Mouse (Mus musculus) limb, embryonic 12.5 days (tissue): ENCODE data around the gene Brd9. TPM values are rescaled to one million over a fixed set of nuclear protein-coding genes. Genes with fewer than 3 reads are reported as not detected.

Source experiments
- microRNA-seq: library from miRNA; unstranded; fragments of <30 nt; microRNA quantifications from one replicate; pipeline ENCODE4, GENCODE M21; 2017
- polyA plus RNA-seq: library from polyadenylated mRNA; unstranded; fragments of >200 nt; fragmentation: Nextera tagmentation; extraction: Ambion mirVana; gene quantifications from 2 replicates; pipeline ENCODE4 v1.2.1, GENCODE M21; 2016

The Brd9 gene
- polyA plus RNA-seq, 1 experiment from 2014 or later = 59.7 TPM

Small RNA genes lying within 50 kb of the gene (microRNA-seq; reads per million reads assigned to microRNA genes)
- not detected for gene Gm25197

Other genes with a start within 250 kb of the Brd9 start
- not detected in 2 replicates for gene Slc6a19, start 232.9 kb upstream of the Brd9 start, polyA plus RNA-seq
- gene Slc12a7, start 204.7 kb upstream of the Brd9 start, polyA plus RNA-seq = 42.7 and 48.4 TPM in 2 replicates
- 57.5 and 61.6 TPM in 2 replicates for gene Nkd2, start 90.2 kb upstream of the Brd9 start, polyA plus RNA-seq
- gene Trip13, start within 50 bp of the Brd9 start, polyA plus RNA-seq = 49.5 and 57.6 TPM in 2 replicates
- gene Zdhhc11, start 26.0 kb downstream of the Brd9 start, polyA plus RNA-seq = not detected in 2 replicates
- gene Tppp, start 71.6 kb downstream of the Brd9 start, polyA plus RNA-seq = 0.53 and 0.58 TPM in 2 replicates
- gene Cep72, start 124.5 kb downstream of the Brd9 start, polyA plus RNA-seq = 20.9 TPM in 2 replicates
- gene Slc9a3, start 183.6 kb downstream of the Brd9 start, polyA plus RNA-seq = not detected in 2 replicates